Mouse (Mus musculus) induced T-regulatory cell, adult 2 months (primary cell): Measurements from ENCODE around the gene Nkx2-5.

Experiments
- DNase-seq: peaks from one replicate; pipeline ENCODE4 v3.0.0-alpha.2; 2012; ENCODE audit warnings: low read depth

Nkx2-5 gene

GRCm38 (mm10) chr17:26788986-26789385 lies 55.8 kb downstream of the Nkx2-5 start:
- no peak for DNase-seq
